Mouse (Mus musculus) bone marrow, adult 2 months (tissue): Measurements from ENCODE around the gene Srsf2.

Experiments used
- CTCF ChIP-seq: fragments of 200-500 bp; IDR thresholded peaks from 2 replicates; pipeline ENCODE4 v1.5.1; 2011; ENCODE audit warnings: low read length, control low read depth; ENCODE audit not compliant: control insufficient read depth, insufficient read depth
- POLR2A ChIP-seq: fragments of 200-500 bp; IDR thresholded peaks from 2 replicates; pipeline ENCODE4 v1.6.1; 2011; ENCODE audit warnings: low read depth, mild to moderate bottlenecking, control low read depth, low read length, borderline replicate concordance; ENCODE audit not compliant: control insufficient read depth

- TF ChIP-seq CTCF: no peak
- TF ChIP-seq POLR2A: no peak
Observed at GRCm38 (mm10) chr11:116832172-116832685, 20.7 kb downstream of the Srsf2 start.
